Mouse (Mus musculus): Measurements from ENCODE around the gene Kidins220. TPM values are rescaled to one million over a fixed set of nuclear protein-coding genes. Genes with fewer than 3 reads are reported as not detected.

Gene Kidins220
- 36.7 and 39.6 TPM in 2 replicates for polyA plus RNA-seq (2015; fragmentation: Nextera tagmentation; extraction: Ambion mirVana)

DNA sequence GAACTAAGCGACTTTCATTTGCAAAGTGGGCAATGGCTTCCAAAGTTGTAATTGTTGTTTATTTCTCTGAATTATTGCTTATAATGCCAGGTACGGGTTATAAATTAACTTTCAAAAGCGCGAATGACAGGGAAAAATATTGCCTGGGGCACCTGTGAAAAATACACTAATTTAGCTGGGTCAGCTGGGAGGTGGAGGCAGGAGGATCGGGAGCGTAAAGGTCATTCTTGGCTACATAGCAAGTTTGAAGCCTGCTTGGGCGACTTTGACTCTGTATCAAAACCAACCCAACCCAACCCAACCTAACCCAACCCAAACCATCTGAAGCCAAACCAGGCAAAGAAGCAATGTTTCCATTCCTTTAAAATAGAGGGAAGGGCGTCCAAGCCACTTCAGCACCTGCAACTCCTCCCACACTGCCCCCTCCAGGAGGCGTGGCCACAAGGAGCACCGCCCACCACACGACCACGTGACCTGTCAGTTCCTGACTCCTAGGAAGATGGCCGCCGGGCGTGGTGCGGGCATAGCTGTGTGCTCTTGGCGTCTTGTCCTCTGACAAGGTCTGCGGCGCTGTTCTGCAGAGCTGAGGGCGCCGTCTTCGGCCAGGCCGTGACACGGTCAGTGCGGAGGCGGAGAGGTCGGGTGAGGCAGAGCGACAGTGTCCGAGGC lies at the start of gene Kidins220:
Gene Kidins220, plus strand, starts transcription at position 480 of the 669 bp plus-strand sequence.
- peak; percentile 93 for ATAC-seq (ENCODE audit: low FRiP score, low TSS enrichment)
- WGBS = 17% methylated on average over 28 of the region's 29 CpGs
- peak within 1 kb of the TSS; percentile 91 for H3K27ac ChIP-seq (ENCODE audit: low read length)

DNA sequence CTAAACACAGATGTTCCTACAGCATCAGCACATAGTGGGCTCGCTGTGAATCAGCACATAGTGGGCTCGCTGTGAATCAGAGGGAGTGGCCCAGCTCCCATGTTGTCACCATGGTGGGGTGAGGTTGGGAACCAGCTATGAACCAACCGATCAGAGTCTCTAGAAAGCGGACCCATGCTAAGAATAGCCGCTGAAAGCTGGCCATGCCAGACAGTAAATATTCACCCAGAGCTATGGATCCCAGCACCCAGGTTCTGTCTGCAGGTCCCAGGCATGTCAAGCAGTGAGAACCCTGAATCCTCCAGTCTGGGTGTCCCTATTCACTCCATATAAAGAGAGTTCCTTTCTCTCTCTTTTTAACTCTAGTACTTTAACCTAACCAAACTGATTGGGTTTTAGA lies 49.4 kb upstream of the Kidins220 start:
- Histone ChIP-seq H3K4me2 (replicated peaks; ENCODE audit: low read depth, low read length) (no peak overlapping the region), H3K4me1 (ENCODE audit: insufficient read depth, low read length) (peaks cover 17% of the 10 kb centered on the region), H3K9me3 (ENCODE audit: low read length) (no peaks in the 10 kb centered on the region), H3K27me3 (ENCODE audit: insufficient read depth, low read length) (no peaks in the 10 kb centered on the region), H3K27ac (ENCODE audit: low read length) (no peak overlapping the region), H3K9ac (replicated peaks; ENCODE audit: low read length) (no peak overlapping the region), H3K4me3 (ENCODE audit: low read length) (no peak overlapping the region), H3K36me3 (ENCODE audit: insufficient read depth, low read length) (no peaks in the 10 kb centered on the region)
- WGBS = 89% methylated on average over 5 of the region's 5 CpGs
- no peak for ATAC-seq (ENCODE audit: low FRiP score, low TSS enrichment)

More for the DNA sequence above, at the start of gene Kidins220:
- no peaks in the 10 kb centered on the region for H3K27me3 ChIP-seq (ENCODE audit: insufficient read depth, low read length)
- H3K9ac ChIP-seq (replicated peaks; ENCODE audit: low read length) = peak within 1 kb of the TSS; percentile 74
- H3K4me1 ChIP-seq (ENCODE audit: insufficient read depth, low read length) = peaks cover 7% of the 10 kb centered on the region
- no peaks in the 10 kb centered on the region for H3K9me3 ChIP-seq (ENCODE audit: low read length)
- H3K4me3 ChIP-seq (ENCODE audit: low read length) = peak within 1 kb of the TSS; percentile 83
- H3K36me3 ChIP-seq (ENCODE audit: insufficient read depth, low read length) = 0 out of 2 replicates have a peak, but pooled peaks cover 2% of the 10 kb centered on the region
- H3K4me2 ChIP-seq (replicated peaks; ENCODE audit: low read depth, low read length) = peak within 1 kb of the TSS; percentile 69

DNA sequence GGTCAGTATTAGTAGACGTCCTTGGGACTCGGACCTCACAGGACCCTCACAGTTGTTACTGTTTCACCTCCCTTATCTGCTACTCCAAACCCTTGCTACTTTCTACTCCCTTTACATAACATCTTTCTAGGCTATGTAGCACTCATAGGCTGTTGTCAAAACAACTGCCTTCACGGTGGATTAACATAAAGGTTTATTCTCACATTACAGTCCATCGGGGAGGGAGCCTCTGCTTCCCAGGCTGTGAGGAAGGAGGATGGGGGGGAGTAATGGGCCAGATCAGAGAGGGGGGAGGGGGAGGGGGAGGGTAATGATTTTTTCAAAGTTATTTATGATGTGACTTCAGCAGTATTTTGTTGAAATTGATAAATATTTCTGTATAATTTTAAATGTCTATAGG lies 49.0 kb upstream of the Kidins220 start:
- H3K4me2 ChIP-seq (replicated peaks; ENCODE audit: low read depth, low read length) = no peak overlapping the region
- 27% methylated on average over 4 of the region's 4 CpGs for WGBS
- ATAC-seq (ENCODE audit: low FRiP score, low TSS enrichment) = peak; percentile 76; the same call in 1 of the 2 replicates
- no peak overlapping the region for H3K9ac ChIP-seq (replicated peaks; ENCODE audit: low read length)
- H3K27me3 ChIP-seq (ENCODE audit: insufficient read depth, low read length) = no peaks in the 10 kb centered on the region
- no peak overlapping the region for H3K27ac ChIP-seq (ENCODE audit: low read length)
- no peaks in the 10 kb centered on the region for H3K9me3 ChIP-seq (ENCODE audit: low read length)
- H3K4me3 ChIP-seq (ENCODE audit: low read length) = no peak overlapping the region
- H3K4me1 ChIP-seq (ENCODE audit: insufficient read depth, low read length) = peaks cover 17% of the 10 kb centered on the region
- H3K36me3 ChIP-seq (ENCODE audit: insufficient read depth, low read length) = no peaks in the 10 kb centered on the region

DNA sequence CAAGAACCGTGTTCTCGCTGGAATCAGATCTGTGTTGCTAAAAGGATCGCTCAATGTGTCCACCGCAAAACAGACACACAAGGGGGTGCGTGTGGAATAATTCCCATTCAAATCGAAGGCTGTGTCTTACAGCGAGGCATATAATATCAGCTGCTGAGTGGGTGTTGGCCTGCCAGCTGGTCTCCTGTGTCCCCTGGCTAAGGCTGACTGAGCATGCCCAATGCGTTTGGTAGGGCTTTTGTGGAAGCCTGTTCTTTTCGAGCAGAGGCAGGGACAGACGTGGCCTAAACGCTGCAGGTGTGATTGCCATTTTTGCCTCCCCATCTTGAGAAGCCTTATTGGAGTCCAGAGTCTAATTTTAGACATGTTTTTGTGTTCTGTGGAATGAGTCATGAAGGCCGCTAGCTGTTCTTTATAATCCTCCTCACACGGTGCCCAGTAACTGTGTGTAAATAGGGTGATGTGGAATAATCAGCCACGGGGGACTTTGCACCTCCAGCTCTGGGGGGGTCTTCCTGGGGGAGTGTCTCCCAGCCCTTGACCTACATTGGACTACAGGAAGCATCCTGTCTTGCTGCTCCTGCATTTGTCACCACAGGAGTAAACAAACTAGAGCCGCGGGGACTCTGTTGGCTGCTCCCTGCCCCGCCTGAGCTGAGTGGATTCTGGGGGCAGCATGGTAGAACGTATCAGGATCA lies 46.5 kb upstream of the Kidins220 start:
- Histone ChIP-seq H3K4me1 (ENCODE audit: insufficient read depth, low read length) (peaks cover 17% of the 10 kb centered on the region), H3K4me2 (replicated peaks; ENCODE audit: low read depth, low read length) (no peak overlapping the region), H3K4me3 (ENCODE audit: low read length) (no peak overlapping the region), H3K9me3 (ENCODE audit: low read length) (no peaks in the 10 kb centered on the region), H3K9ac (replicated peaks; ENCODE audit: low read length) (no peak overlapping the region), H3K27ac (ENCODE audit: low read length) (no peak overlapping the region), H3K27me3 (ENCODE audit: insufficient read depth, low read length) (no peaks in the 10 kb centered on the region), H3K36me3 (ENCODE audit: insufficient read depth, low read length) (no peaks in the 10 kb centered on the region)
- ATAC-seq (ENCODE audit: low FRiP score, low TSS enrichment) = peak; percentile 20; the same call in 1 of the 2 replicates
- WGBS = 58% methylated on average over 18 of the region's 18 CpGs

DNA sequence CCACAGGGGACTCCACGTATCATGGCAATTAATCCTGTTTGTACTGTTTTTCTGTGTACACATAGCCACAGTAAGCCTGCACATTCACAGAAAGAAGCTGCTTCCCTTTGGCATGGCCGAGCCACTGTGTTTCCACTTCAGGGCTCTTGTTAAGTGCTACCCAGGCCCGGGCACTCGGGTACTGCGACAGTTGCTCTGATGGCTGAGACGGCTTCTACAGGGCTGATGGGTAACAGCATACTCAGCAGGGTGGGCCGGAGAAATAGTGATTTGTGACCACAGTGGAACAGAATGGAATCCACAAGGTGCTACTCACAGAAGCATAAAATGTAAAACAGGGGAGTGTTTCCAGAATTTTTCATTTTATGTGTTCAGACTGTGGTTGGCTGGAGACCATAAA lies 45.7 kb upstream of the Kidins220 start:
- Histone ChIP-seq H3K27ac (ENCODE audit: low read length) (no peak overlapping the region), H3K4me2 (replicated peaks; ENCODE audit: low read depth, low read length) (no peak overlapping the region), H3K4me1 (ENCODE audit: insufficient read depth, low read length) (peaks cover 24% of the 10 kb centered on the region), H3K4me3 (ENCODE audit: low read length) (no peak overlapping the region), H3K36me3 (ENCODE audit: insufficient read depth, low read length) (no peaks in the 10 kb centered on the region), H3K9ac (replicated peaks; ENCODE audit: low read length) (no peak overlapping the region), H3K27me3 (ENCODE audit: insufficient read depth, low read length) (no peaks in the 10 kb centered on the region), H3K9me3 (ENCODE audit: low read length) (no peaks in the 10 kb centered on the region)
- WGBS = 57% methylated on average over 7 of the region's 7 CpGs
- ATAC-seq (ENCODE audit: low FRiP score, low TSS enrichment) = no peak

DNA sequence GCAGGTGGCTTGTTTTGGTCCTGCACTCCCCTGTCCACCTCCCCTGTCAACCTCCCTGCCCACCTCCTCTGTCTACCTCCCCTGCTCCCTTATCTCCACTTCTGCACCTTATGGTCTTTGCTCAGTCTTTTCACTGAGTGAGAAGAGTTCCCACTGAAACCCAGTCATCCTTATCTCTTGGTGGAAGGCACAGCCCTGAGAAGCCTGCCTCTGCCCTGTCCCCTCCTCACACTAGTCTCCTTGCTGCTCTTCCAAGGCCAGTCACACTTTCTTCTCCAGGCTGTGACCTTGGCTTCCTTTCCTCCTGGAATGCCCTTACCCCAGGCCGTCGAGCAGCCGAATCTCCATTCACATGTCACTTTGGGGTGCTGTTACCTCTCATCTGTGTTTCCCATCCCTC lies 44.0 kb upstream of the Kidins220 start:
- H3K9me3 ChIP-seq (ENCODE audit: low read length) = no peaks in the 10 kb centered on the region
- no peaks in the 10 kb centered on the region for H3K36me3 ChIP-seq (ENCODE audit: insufficient read depth, low read length)
- no peak for ATAC-seq (ENCODE audit: low FRiP score, low TSS enrichment)
- no peak overlapping the region for H3K4me3 ChIP-seq (ENCODE audit: low read length)
- no peaks in the 10 kb centered on the region for H3K27me3 ChIP-seq (ENCODE audit: insufficient read depth, low read length)
- 58% methylated on average over 3 of the region's 3 CpGs for WGBS
- no peak overlapping the region for H3K4me2 ChIP-seq (replicated peaks; ENCODE audit: low read depth, low read length)
- H3K4me1 ChIP-seq (ENCODE audit: insufficient read depth, low read length) = peaks cover 22% of the 10 kb centered on the region
- no peak overlapping the region for H3K27ac ChIP-seq (ENCODE audit: low read length)
- no peak overlapping the region for H3K9ac ChIP-seq (replicated peaks; ENCODE audit: low read length)

DNA sequence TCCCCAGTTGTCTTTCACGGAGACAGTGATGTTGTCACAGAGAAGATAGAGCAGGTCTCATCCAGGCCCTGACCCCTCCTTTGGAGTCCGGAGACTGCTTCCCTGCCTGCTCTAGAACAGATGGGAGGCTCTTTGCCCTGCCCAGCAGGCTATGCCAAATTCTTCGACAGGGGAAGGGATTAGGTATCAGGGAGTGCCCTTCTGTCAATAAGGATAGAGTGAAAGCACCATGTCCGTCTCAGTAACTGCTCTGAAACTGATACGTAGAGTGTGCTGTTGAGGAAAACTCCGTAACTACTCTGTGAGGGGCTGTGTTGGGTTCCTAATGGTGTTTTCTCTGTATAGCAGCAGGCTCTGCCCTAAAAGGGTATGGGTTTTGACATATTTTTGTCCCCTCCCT lies 42.6 kb upstream of the Kidins220 start:
- H3K27ac ChIP-seq (ENCODE audit: low read length) = 0 out of 2 replicates have a peak overlapping the region, but pooled peaks have one; percentile 29
- peaks cover 18% of the 10 kb centered on the region for H3K4me1 ChIP-seq (ENCODE audit: insufficient read depth, low read length)
- no peak overlapping the region for H3K4me2 ChIP-seq (replicated peaks; ENCODE audit: low read depth, low read length)
- 52% methylated on average over 6 of the region's 6 CpGs for WGBS
- no peaks in the 10 kb centered on the region for H3K27me3 ChIP-seq (ENCODE audit: insufficient read depth, low read length)
- no peak overlapping the region for H3K9ac ChIP-seq (replicated peaks; ENCODE audit: low read length)
- no peaks in the 10 kb centered on the region for H3K9me3 ChIP-seq (ENCODE audit: low read length)
- no peaks in the 10 kb centered on the region for H3K36me3 ChIP-seq (ENCODE audit: insufficient read depth, low read length)
- peak; percentile 84 for ATAC-seq (ENCODE audit: low FRiP score, low TSS enrichment)
- H3K4me3 ChIP-seq (ENCODE audit: low read length) = no peak overlapping the region

DNA sequence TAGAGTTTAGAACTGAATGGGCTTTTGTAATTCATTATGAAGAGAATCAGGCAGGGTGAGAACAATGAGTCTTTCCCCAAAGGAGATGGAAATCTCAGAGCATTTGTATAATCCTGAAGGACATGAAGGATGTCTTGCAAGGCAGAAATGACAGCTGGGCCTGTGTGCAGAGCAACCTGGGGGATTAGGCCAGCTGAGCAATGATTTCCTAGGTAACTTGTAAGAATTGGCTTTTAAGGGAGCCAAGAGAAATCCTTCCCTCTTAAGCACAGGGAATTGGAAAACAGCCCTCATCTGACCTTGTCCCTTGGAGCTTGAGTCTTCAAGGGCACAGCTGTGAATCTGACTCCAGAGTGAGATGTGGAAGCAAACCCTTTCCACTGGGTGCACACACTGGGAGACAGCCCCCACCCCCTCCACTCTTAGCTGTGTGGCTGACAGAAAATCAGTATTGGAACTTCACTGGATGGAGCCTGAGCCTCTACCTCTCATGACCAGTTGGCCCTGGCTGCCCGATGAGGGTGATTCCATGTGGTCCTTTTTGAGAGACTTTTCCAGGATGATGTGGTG lies 41.4 kb upstream of the Kidins220 start:
- Histone ChIP-seq H3K4me2 (replicated peaks; ENCODE audit: low read depth, low read length) (no peak overlapping the region), H3K9me3 (ENCODE audit: low read length) (no peaks in the 10 kb centered on the region), H3K27me3 (ENCODE audit: insufficient read depth, low read length) (no peaks in the 10 kb centered on the region), H3K36me3 (ENCODE audit: insufficient read depth, low read length) (no peaks in the 10 kb centered on the region), H3K27ac (ENCODE audit: low read length) (peak overlapping the region; percentile 12; the same call in 1 of the 2 replicates), H3K4me1 (ENCODE audit: insufficient read depth, low read length) (peaks cover 18% of the 10 kb centered on the region), H3K9ac (replicated peaks; ENCODE audit: low read length) (no peak overlapping the region), H3K4me3 (ENCODE audit: low read length) (no peak overlapping the region)
- no peak for ATAC-seq (ENCODE audit: low FRiP score, low TSS enrichment)
- WGBS = 84% methylated on average over 1 of the region's 1 CpGs

DNA sequence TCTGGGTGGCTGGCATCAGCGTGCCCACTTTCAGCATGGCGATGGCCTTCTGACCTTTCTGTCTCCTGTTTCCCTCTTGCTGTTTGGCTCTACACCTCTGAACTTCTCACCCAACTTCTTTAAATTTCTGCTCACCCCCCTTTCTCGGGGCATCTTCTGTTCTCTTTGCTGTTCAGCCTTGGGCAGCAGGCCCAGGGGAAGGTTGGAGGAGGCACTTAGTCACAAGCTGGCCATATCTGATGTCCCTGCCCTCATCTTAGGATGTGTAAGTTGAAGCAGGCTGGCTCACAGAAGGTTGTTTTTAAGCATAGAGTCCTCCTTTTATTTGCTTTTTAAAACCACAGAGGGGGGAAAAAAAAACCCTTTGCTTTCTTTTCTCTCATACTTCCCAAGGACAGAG lies 40.7 kb upstream of the Kidins220 start:
- Histone ChIP-seq H3K27ac (ENCODE audit: low read length) (peak overlapping the region; percentile 12; the same call in 1 of the 2 replicates), H3K36me3 (ENCODE audit: insufficient read depth, low read length) (no peaks in the 10 kb centered on the region), H3K4me3 (ENCODE audit: low read length) (no peak overlapping the region), H3K9ac (replicated peaks; ENCODE audit: low read length) (no peak overlapping the region), H3K27me3 (ENCODE audit: insufficient read depth, low read length) (no peaks in the 10 kb centered on the region), H3K4me1 (ENCODE audit: insufficient read depth, low read length) (peaks cover 12% of the 10 kb centered on the region), H3K9me3 (ENCODE audit: low read length) (no peaks in the 10 kb centered on the region), H3K4me2 (replicated peaks; ENCODE audit: low read depth, low read length) (no peak overlapping the region)
- 54% methylated on average over 3 of the region's 3 CpGs for WGBS
- no peak for ATAC-seq (ENCODE audit: low FRiP score, low TSS enrichment)
